Mouse (Mus musculus): Measurements from ENCODE around the gene Dnmt3b. TPM values are rescaled to one million over a fixed set of nuclear protein-coding genes. Genes with fewer than 3 reads are reported as not detected.

Gene Dnmt3b
- polyA plus RNA-seq (2012; rRNA removed) = 6.6 and 8.1 TPM in 2 replicates
- polyA plus RNA-seq (2014; fragmentation: Nextera tagmentation; extraction: Ambion mirVana) = 7.3 and 8.3 TPM in 2 replicates

DNA sequence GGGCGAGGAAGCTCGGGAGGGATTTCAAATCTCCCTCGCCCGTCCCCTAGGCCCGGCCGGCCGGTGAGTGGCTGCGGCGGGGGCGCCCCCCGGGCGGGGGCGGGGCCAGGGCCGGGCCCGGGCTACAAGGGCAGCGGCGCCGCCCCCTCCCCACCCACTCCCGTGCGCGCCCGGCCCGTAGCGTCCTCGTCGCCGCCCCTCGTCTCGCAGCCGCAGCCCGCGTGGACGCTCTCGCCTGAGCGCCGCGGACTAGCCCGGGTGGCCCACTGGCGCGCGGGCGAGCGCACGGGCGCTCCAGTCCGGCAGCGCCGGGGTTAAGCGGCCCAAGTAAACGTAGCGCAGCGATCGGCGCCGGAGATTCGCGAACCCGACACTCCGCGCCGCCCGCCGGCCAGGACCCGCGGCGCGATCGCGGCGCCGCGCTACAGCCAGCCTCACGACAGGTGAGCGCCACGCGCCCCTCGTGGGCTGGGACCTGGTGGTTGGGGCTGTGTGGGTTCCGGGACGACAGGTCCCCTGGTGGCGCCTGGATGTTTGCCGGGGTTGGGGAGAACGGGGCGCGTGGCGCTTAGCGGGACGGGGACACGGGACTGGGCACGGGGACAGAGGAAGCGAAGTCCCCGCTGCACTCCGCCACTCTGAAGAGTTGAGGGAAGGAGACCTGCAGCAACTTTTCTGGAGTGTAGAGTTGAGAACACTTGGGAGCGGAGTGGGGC is at the start of gene Dnmt3b:
Gene Dnmt3b, plus strand, starts transcription at position 153 of the 716 bp plus-strand sequence.
- peak within 1 kb of the TSS; percentile 87 for H3K4me2 ChIP-seq (replicated peaks; ENCODE audit: low read depth, low read length, severe bottlenecking)
- H3K9me3 ChIP-seq (ENCODE audit: control insufficient read depth, low read length) = no peaks in the 10 kb centered on the region
- DNase-seq (ENCODE audit: low spot score) = peak; percentile 66
- under 1% methylated on average over 54 of the region's 93 CpGs for WGBS
- H3K27me3 ChIP-seq (ENCODE audit: control insufficient read depth, insufficient read depth, low read length) = no peaks in the 10 kb centered on the region
- ATAC-seq (ENCODE audit: low FRiP score, low read depth) = peak; percentile 92
- H3K9ac ChIP-seq (ENCODE audit: low read depth, low read length, severe bottlenecking) = peak within 1 kb of the TSS; percentile 77
- TF ChIP-seq POLR2A (IDR thresholded peaks at IDR 0.05; ENCODE audit: borderline replicate concordance, extremely low read depth, insufficient read depth, insufficient read length) = no peak
- no peak within 1 kb of the TSS for H3K27ac ChIP-seq (replicated peaks; ENCODE audit: low read depth, low read length)
- H3K4me1 ChIP-seq (ENCODE audit: control insufficient read depth, insufficient read depth, low read length) = peaks cover 8% of the 10 kb centered on the region; the same call in 1 of the 2 replicates
- H3K4me3 ChIP-seq (replicated peaks; ENCODE audit: low read length) = peak within 1 kb of the TSS; percentile 78
- no peaks in the 10 kb centered on the region for H3K36me3 ChIP-seq (ENCODE audit: control insufficient read depth, insufficient read depth, low read length)

DNA sequence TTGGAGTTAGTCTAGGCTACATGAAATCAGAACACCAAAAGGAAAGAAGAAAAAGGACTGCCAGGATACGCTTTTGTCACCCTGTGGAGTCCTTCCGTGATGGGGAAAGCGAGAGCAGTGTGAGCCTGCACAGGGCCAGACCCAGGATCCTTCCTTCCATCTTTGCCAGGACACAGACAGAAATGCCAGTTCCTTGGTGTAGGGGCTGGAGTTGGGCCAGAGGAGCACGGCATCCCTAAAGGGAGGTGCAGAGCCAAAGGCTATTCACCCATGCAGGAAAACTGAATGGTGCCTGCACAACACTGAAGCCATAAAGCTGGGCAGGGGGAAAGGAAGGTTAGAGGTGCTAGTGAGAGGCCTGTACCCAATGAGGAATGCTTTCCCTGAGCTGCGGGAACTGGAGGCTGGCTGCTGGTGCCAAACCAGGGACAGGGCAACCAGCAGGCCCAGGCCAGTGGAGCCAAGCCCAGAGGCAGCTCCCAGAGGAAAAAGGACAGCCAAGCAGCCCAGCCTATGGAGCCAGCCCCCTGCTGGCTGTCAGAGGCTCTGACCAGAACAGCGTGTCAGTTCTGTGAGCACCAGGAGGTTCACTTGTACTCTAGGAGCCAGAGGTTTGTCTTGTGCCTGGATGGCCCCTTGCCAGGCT is 49.1 kb upstream of the Dnmt3b start:
- H3K9me3 ChIP-seq (ENCODE audit: control insufficient read depth, low read length) = no peaks in the 10 kb centered on the region
- no peak overlapping the region for H3K4me3 ChIP-seq (replicated peaks; ENCODE audit: low read length)
- H3K4me2 ChIP-seq (replicated peaks; ENCODE audit: low read depth, low read length, severe bottlenecking) = no peak overlapping the region
- H3K27ac ChIP-seq (replicated peaks; ENCODE audit: low read depth, low read length) = no peak overlapping the region
- DNase-seq (ENCODE audit: low spot score) (peak; percentile 24), ATAC-seq (ENCODE audit: low FRiP score, low read depth) (peak; percentile 60)
- H3K36me3 ChIP-seq (ENCODE audit: control insufficient read depth, insufficient read depth, low read length) = no peaks in the 10 kb centered on the region
- WGBS = 53% methylated on average over 6 of the region's 6 CpGs
- H3K4me1 ChIP-seq (ENCODE audit: control insufficient read depth, insufficient read depth, low read length) = no peaks in the 10 kb centered on the region
- H3K27me3 ChIP-seq (ENCODE audit: control insufficient read depth, insufficient read depth, low read length) = no peaks in the 10 kb centered on the region
- TF ChIP-seq POLR2A (IDR thresholded peaks at IDR 0.05; ENCODE audit: borderline replicate concordance, extremely low read depth, insufficient read depth, insufficient read length) = no peak
- no peak overlapping the region for H3K9ac ChIP-seq (ENCODE audit: low read depth, low read length, severe bottlenecking)

DNA sequence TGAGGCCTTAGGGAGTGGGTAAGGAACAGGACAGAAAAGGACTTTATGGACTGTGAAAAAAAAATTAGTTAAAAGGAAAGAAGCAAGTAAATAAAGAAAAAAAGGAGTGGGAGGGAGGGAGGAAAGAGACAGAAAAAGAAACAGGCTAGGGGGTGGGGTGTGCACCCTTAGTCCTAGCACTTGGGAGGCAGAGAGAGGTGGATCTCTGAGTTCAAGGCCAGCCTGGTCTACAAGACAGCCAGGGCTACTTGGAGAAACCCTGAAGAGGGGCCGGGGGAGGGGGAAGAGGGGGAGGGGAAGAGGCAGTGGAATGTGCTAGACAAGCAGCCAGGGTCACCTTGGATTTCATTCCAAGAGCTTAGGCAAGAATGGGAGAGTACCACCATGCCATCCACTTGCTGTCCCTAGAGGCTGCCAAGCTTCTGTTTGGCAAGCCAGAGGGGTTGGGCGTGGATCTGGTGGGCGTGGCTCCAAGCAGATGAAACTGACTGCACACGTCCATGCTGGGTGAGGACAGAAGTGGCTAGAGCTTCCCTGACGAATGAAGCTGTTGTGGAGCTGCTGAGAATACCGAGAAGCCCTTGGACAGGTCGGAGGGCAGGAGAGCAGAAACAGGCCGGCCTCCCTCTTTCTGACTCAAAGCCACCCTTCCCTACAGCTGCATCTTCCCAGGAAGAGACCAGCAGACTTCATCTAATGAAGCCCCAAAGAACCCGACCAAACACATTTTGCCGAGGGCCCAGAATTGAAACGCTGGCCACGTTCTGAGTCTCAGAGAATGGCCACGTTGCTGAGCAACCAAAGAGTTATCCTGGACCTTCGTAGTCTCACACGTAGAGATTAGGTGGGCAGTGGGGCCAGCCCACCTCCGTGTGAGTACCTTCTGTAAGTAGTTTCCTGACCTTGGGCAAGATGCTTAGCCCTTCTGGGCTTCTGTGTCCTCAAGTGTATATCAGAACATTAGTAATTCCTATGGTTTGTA is 48.3 kb upstream of the Dnmt3b start:
- H3K9ac ChIP-seq (ENCODE audit: low read depth, low read length, severe bottlenecking) = no peak overlapping the region
- H3K27me3 ChIP-seq (ENCODE audit: control insufficient read depth, insufficient read depth, low read length) = no peaks in the 10 kb centered on the region
- no peaks in the 10 kb centered on the region for H3K9me3 ChIP-seq (ENCODE audit: control insufficient read depth, low read length)
- no peaks in the 10 kb centered on the region for H3K4me1 ChIP-seq (ENCODE audit: control insufficient read depth, insufficient read depth, low read length)
- no peak overlapping the region for H3K27ac ChIP-seq (replicated peaks; ENCODE audit: low read depth, low read length)
- no peak overlapping the region for H3K4me2 ChIP-seq (replicated peaks; ENCODE audit: low read depth, low read length, severe bottlenecking)
- ATAC-seq (ENCODE audit: low FRiP score, low read depth) = no peak
- WGBS = 62% methylated on average over 16 of the region's 16 CpGs
- no peak for TF ChIP-seq POLR2A (IDR thresholded peaks at IDR 0.05; ENCODE audit: borderline replicate concordance, extremely low read depth, insufficient read depth, insufficient read length)
- no peak for DNase-seq (ENCODE audit: low spot score)
- no peak overlapping the region for H3K4me3 ChIP-seq (replicated peaks; ENCODE audit: low read length)
- no peaks in the 10 kb centered on the region for H3K36me3 ChIP-seq (ENCODE audit: control insufficient read depth, insufficient read depth, low read length)

DNA sequence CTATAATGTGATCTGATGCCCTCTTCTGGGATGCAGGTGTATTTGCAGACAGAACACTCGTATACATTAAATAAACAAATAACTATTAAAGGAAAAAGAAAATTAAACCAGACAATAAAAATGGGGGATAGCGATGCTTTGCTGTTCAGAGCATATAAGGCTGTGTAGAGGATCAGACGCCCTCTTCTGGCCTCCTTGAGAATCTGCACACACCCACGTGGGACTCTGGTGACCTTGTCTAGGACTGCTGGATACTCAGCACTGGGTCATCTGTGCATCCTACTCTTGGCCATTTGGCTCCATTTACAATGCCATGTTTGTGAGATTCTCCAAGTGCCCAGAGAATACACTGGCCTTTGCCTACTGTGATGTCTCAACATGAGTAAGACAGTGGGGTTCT is 45.5 kb upstream of the Dnmt3b start:
- Histone ChIP-seq H3K4me3 (replicated peaks; ENCODE audit: low read length) (no peak overlapping the region), H3K4me2 (replicated peaks; ENCODE audit: low read depth, low read length, severe bottlenecking) (no peak overlapping the region)
- WGBS = 33% methylated on average over 4 of the region's 4 CpGs

DNA sequence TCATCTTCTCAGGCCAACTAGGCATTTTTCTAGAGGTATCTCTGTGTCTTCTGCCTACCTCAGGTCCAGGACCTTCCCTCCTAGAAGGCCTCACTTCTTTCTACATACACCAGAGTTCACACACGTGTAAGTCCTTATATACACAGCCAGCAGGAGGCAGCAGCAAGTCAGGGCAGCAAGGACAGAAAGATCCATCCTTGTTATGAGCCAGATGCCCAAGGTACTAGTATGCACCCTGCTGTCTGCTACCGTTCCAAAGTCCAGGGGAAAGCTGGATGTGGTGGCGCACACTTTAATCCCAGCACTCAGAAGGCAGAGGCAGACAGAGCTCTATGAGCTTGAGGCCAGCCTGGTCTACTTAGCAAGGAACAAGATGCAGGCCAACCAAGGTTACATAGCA is 42.8 kb upstream of the Dnmt3b start:
- 80% methylated on average over 3 of the region's 3 CpGs for WGBS
- TF ChIP-seq POLR2A (IDR thresholded peaks at IDR 0.05; ENCODE audit: borderline replicate concordance, extremely low read depth, insufficient read depth, insufficient read length) = no peak

More for the DNA sequence above, 45.5 kb upstream of the Dnmt3b start:
- Histone ChIP-seq H3K27me3 (ENCODE audit: control insufficient read depth, insufficient read depth, low read length) (no peaks in the 10 kb centered on the region), H3K9me3 (ENCODE audit: control insufficient read depth, low read length) (no peaks in the 10 kb centered on the region), H3K4me1 (ENCODE audit: control insufficient read depth, insufficient read depth, low read length) (no peaks in the 10 kb centered on the region), H3K27ac (replicated peaks; ENCODE audit: low read depth, low read length) (no peak overlapping the region), H3K36me3 (ENCODE audit: control insufficient read depth, insufficient read depth, low read length) (no peaks in the 10 kb centered on the region), H3K9ac (ENCODE audit: low read depth, low read length, severe bottlenecking) (no peak overlapping the region)
- ATAC-seq (ENCODE audit: low FRiP score, low read depth) (no peak), DNase-seq (ENCODE audit: low spot score) (no peak)
- no peak for TF ChIP-seq POLR2A (IDR thresholded peaks at IDR 0.05; ENCODE audit: borderline replicate concordance, extremely low read depth, insufficient read depth, insufficient read length)

More for the DNA sequence above, 42.8 kb upstream of the Dnmt3b start:
- Histone ChIP-seq H3K9ac (ENCODE audit: low read depth, low read length, severe bottlenecking) (no peak overlapping the region), H3K4me1 (ENCODE audit: control insufficient read depth, insufficient read depth, low read length) (peaks cover 12% of the 10 kb centered on the region), H3K9me3 (ENCODE audit: control insufficient read depth, low read length) (no peaks in the 10 kb centered on the region), H3K27me3 (ENCODE audit: control insufficient read depth, insufficient read depth, low read length) (no peaks in the 10 kb centered on the region), H3K36me3 (ENCODE audit: control insufficient read depth, insufficient read depth, low read length) (no peaks in the 10 kb centered on the region), H3K27ac (replicated peaks; ENCODE audit: low read depth, low read length) (no peak overlapping the region), H3K4me2 (replicated peaks; ENCODE audit: low read depth, low read length, severe bottlenecking) (no peak overlapping the region), H3K4me3 (replicated peaks; ENCODE audit: low read length) (no peak overlapping the region)
- ATAC-seq (ENCODE audit: low FRiP score, low read depth) (no peak), DNase-seq (ENCODE audit: low spot score) (no peak)

Data from limb, embryonic 14.5 days (tissue).